Mouse (Mus musculus) olfactory bulb, adult 2 months (tissue): ENCODE results near the gene Il10rb. TPM values are rescaled to one million over a fixed set of nuclear protein-coding genes. Genes with fewer than 3 reads are reported as not detected.

Source experiments
- H3K27ac ChIP-seq: fragments of 200-500 bp; 2 replicates; pipeline ENCODE4 v1.5.1; 2012; ENCODE audit warnings: low read depth, low read length; ENCODE audit not compliant: insufficient read depth
- H3K4me1 ChIP-seq: fragments of 200-500 bp; 2 replicates; pipeline ENCODE4 v1.6.1; 2012; ENCODE audit warnings: low read length; ENCODE audit not compliant: control insufficient read depth, insufficient read depth
- H3K4me3 ChIP-seq: fragments of 200-500 bp; 2 replicates; pipeline ENCODE4 v1.5.1; 2012; ENCODE audit warnings: mild to moderate bottlenecking, low read depth, low read length, moderate library complexity; ENCODE audit not compliant: insufficient read depth
- CTCF ChIP-seq: fragments of 200-500 bp; IDR thresholded peaks from 2 replicates; pipeline ENCODE4 v1.5.1; 2012; ENCODE audit warnings: low read depth, mild to moderate bottlenecking, low read length, moderate library complexity; ENCODE audit not compliant: insufficient read depth
- POLR2A ChIP-seq: fragments of 200-500 bp; IDR thresholded peaks from 2 replicates; pipeline ENCODE4 v1.6.1; 2012; ENCODE audit warnings: mild to moderate bottlenecking, low read depth, low read length, moderate library complexity; ENCODE audit not compliant: insufficient read depth
- WGBS: fragments of 180-500 bp; shearing (Covaris S2); methylation state at CpG from one replicate; pipeline ENCODE4 v1.1.7; 2018; 5-methylcytosine and 5-hydroxymethylcytosine counted together
- polyA plus RNA-seq: library from polyadenylated mRNA; stranded (reverse); fragments of >200 nt; gene quantifications from 2 replicates; pipeline ENCODE4 v1.2.4, GENCODE M21; 2012; ENCODE audit warnings: low replicate concordance; ENCODE audit not compliant: missing spikeins, insufficient read depth, insufficient read length

Il10rb gene
- polyA plus RNA-seq, 1 experiment, result not detected

DNA sequence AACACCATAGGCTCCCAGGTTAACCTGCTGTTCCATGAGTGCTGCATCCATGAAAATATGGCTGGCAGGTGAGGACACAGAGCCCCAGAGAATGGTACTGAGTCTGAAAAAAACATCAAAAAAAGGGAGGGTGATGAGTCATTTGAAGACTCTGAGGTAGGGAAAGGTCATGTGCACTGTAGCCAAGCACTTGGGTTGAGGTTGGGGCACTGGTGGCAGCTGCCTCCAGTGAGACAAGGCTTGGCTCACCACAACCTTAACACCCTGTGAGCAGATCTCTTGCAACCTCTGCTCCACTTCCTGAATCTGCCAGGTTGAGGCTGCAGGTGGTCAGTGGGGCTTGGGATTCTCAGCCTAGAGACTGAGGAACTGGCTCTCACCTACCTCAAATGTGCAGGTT is 39.4 kb upstream of the Il10rb start:
- H3K4me1 ChIP-seq, result no peaks in the 10 kb centered on the region
- no peak overlapping the region for H3K4me3 ChIP-seq
- H3K27ac ChIP-seq, result no peak overlapping the region
- TF ChIP-seq CTCF, result no peak
- TF ChIP-seq POLR2A, result no peak

GRCm38 (mm10) chr16:91367066-91367465 is 38.9 kb upstream of the Il10rb start:
- no peak overlapping the region for H3K27ac ChIP-seq
- 88% methylated on average over 2 of the region's 2 CpGs for WGBS
- H3K4me1 ChIP-seq, result no peaks in the 10 kb centered on the region
- TF ChIP-seq POLR2A (no peak), CTCF (no peak)
- H3K4me3 ChIP-seq, result no peak overlapping the region

DNA sequence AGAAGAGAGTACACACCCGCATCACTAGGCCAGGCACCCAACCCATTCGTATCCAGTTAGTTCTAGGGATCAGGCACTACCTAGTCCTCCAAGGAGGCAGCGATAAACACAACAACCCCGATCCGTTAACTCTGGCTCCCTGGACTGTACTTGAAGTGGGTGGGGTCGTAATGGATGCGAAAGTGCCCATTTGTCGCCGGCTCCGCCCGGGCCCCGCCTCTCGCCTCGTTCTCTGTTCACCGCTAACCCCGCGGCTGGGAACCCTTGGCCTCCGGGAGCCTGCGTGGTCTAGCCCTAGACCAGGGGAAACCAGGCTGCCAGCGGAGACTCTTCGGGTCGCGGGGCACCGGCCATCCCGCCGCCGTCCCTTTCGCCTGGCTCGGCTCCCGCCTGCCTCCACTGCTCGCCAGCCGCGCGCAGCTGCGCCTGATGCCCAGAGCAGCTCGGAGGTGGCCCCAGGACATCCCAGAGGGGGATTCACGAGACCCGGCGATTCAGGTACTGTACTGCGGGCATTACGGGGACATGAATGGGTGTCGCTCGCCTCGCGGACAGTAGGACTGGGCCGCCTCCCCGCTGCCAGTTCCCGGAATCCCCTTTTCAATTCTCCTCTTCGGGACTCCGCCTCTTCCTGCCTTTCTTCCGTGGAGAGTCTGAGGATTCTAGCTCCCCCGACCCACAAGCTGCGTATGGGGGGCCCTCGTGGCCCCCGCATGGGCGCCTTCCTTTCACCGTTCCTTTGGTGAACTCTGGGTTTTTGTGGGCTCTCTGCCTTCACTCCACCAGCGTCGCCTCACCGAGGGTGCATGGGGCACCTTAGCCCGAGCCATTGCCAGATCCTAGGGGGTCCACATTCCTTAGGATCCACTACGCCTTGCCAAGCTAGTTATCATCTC is 33.1 kb upstream of the Il10rb start, which contains the start of gene Ifnar2:
Ifnar2 (plus strand) TSS at position 207 of the 896 bp plus-strand sequence.
- Histone ChIP-seq H3K27ac (peak within 1 kb of the TSS; percentile 75), H3K4me3 (peak within 1 kb of the TSS; percentile 78), H3K4me1 (peaks cover 8% of the 10 kb centered on the region)
- WGBS, result under 1% methylated on average over 62 of the region's 62 CpGs
- TF ChIP-seq POLR2A (peak; percentile 36; the same call in 1 of the 2 replicates), CTCF (no peak)

GRCm38 (mm10) chr16:91373473-91374252 is 32.3 kb upstream of the Il10rb start:
- Histone ChIP-seq H3K4me3 (peak overlapping the region; percentile 78), H3K27ac (peak overlapping the region; percentile 75), H3K4me1 (peaks cover 12% of the 10 kb centered on the region)
- TF ChIP-seq CTCF (no peak), POLR2A (no peak)
- WGBS, result 25% methylated on average over 13 of the region's 13 CpGs

DNA sequence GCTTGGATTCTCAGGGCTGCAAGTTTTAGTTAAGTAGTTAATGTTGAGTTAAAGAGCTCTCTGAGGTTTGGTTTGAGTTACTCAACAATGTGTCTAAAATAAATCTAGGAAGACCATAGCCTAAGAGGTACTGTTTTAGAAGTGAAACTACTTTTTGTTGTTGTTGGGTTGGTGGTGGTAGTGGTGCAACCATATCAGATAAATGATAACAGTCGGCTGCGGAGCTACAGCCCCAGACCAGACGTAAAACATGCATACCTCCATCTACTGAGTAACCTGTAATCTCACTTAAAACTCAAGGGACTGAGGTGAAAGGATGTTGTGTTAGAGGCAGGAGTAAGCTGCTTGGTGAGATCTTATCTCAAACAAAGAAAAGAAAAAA is 31.7 kb upstream of the Il10rb start:
- 92% methylated on average over 3 of the region's 3 CpGs for WGBS
- no peak overlapping the region for H3K4me3 ChIP-seq

DNA sequence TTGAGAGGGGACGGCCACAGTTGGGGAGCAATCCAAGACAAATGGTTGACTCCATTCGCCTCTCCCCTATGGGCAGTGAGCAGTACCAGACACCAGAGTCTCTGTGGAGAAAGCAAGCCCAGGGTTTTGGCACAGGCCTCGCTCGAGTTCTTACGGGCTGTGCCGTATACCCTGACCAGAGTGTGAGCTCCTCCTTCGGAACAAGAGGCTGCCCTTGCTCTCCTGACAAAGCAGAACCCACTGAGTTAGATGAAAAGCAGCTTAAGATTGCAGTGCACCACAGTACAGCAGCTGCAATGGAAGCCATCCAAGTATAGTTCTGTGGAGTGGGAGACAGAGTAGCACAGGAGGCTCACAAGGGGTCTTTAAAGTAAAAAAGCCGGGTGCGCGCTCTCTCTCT is 29.3 kb upstream of the Il10rb start:
- Histone ChIP-seq H3K4me3 (no peak overlapping the region), H3K27ac (no peak overlapping the region), H3K4me1 (peaks cover 12% of the 10 kb centered on the region)
- WGBS, result 58% methylated on average over 10 of the region's 10 CpGs
- TF ChIP-seq CTCF, result no peak

More for the DNA sequence above, 31.7 kb upstream of the Il10rb start:
- TF ChIP-seq CTCF (no peak), POLR2A (no peak)
- H3K27ac ChIP-seq, result no peak overlapping the region
- H3K4me1 ChIP-seq, result peaks cover 12% of the 10 kb centered on the region

DNA sequence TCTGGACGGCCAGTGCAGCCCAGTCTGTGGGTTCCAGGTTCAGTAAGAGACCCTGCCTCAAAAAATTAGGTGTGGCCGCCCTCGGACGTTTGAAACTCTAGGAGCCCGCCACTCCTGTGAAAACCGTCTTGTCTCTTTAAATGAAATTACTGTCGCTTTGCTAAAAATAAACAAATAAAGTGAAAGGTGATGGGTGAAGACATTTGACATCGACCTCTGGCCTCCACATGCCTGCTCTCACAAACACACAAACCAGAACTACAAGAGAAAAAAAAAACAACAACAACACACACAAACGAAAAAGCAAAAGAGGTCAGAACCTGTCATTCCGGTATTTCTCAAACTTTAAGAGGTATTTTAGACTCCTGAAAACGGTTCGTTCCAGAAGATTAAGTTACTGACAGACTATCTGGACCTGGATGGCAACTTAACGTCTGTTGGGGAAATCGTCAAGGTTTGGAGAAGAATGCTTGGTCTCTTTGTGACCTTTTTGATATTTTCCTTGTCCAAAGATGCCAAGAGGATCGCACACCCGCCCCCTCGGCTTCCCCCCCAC is 27.5 kb upstream of the Il10rb start:
- Histone ChIP-seq H3K4me1 (peaks cover 10% of the 10 kb centered on the region), H3K27ac (no peak overlapping the region), H3K4me3 (no peak overlapping the region)
- no peak for TF ChIP-seq CTCF
- whole genome bisulfite sequencing, result 58% methylated on average over 17 of the region's 17 CpGs

GRCm38 (mm10) chr16:91378991-91379390 is 27.0 kb upstream of the Il10rb start:
- H3K27ac ChIP-seq, result peak overlapping the region; percentile 74; the same call in 1 of the 2 replicates
- H3K4me1 ChIP-seq, result peaks cover 9% of the 10 kb centered on the region
- no peak overlapping the region for H3K4me3 ChIP-seq
- 28% methylated on average over 9 of the region's 9 CpGs for WGBS
- TF ChIP-seq CTCF (no peak), POLR2A (no peak)

DNA sequence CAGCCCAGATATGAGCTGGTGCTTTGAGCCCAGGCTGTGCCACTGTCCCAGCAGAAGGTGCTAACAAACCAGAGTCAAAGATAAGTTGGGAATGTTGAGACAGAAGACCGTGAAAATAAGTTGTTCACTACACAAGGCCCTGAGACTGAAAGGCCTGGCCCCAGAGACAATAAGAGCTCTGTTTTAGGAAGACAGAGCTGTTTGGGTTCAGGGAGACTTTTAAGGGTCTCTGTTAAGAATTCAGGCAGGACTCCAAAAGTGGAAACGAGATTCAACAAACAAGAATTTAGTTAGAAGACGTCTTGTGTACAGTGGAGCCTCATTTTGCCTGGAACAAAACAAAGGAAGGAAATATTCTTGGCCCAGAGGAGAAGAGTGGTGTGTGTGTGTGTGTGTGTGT is 26.6 kb upstream of the Il10rb start:
- peak overlapping the region; percentile 74; the same call in 1 of the 2 replicates for H3K27ac ChIP-seq

More for the DNA sequence above, 26.6 kb upstream of the Il10rb start:
- peaks cover 9% of the 10 kb centered on the region for H3K4me1 ChIP-seq
- 47% methylated on average over 3 of the region's 3 CpGs for WGBS
- TF ChIP-seq POLR2A (no peak), CTCF (no peak)
- no peak overlapping the region for H3K4me3 ChIP-seq
